Mouse (Mus musculus) kidney, embryonic 15.5 days (tissue): ENCODE results near the gene Slc5a11. TPM values are rescaled to one million over a fixed set of nuclear protein-coding genes. Genes with fewer than 3 reads are reported as not detected.

Experiments used
- ATAC-seq: fragments of 200-750 bp; cut with Nextera tagmentation; replicated peaks from 2 replicates; pipeline ENCODE4 v1.8.0; 2017; ENCODE audit warnings: moderate TSS enrichment; ENCODE audit not compliant: low FRiP score
- H3K27ac ChIP-seq: fragments of 300-500 bp; sonication (generic); 2 replicates; pipeline ENCODE4 v1.5.1; 2015; ENCODE audit warnings: mild to moderate bottlenecking, inconsistent platforms
- H3K27me3 ChIP-seq: fragments of 300-500 bp; sonication (generic); 2 replicates; pipeline ENCODE4 v1.6.1; 2015; ENCODE audit warnings: inconsistent platforms
- H3K36me3 ChIP-seq: fragments of 300-500 bp; sonication (generic); 2 replicates; pipeline ENCODE4 v1.6.1; 2015; ENCODE audit warnings: inconsistent platforms
- H3K4me1 ChIP-seq: fragments of 300-500 bp; sonication (generic); 2 replicates; pipeline ENCODE4 v1.6.1; 2015; ENCODE audit warnings: inconsistent platforms
- H3K4me2 ChIP-seq: fragments of 300-500 bp; sonication (generic); 2 replicates; pipeline ENCODE4 v1.6.1; 2015; ENCODE audit warnings: moderate library complexity, mild to moderate bottlenecking, inconsistent platforms
- H3K4me3 ChIP-seq: fragments of 300-500 bp; sonication (generic); replicated peaks from 2 replicates; pipeline ENCODE4 v1.5.1; 2015; ENCODE audit warnings: mild to moderate bottlenecking, inconsistent platforms
- H3K9ac ChIP-seq: fragments of 300-500 bp; sonication (generic); 2 replicates; pipeline ENCODE4 v1.6.1; 2015; ENCODE audit warnings: mild to moderate bottlenecking, inconsistent platforms
- H3K9me3 ChIP-seq: fragments of 300-500 bp; sonication (generic); replicated peaks from 2 replicates; pipeline ENCODE4 v1.6.1; 2016; ENCODE audit warnings: inconsistent platforms
- WGBS: fragments of 180-500 bp; shearing (Covaris S2); methylation state at CpG from one replicate; pipeline ENCODE4 v1.1.7; 2015; ENCODE audit warnings: mixed read lengths; 5-methylcytosine and 5-hydroxymethylcytosine counted together
- polyA plus RNA-seq: library from polyadenylated mRNA; unstranded; fragments of >200 nt; fragmentation: Nextera tagmentation; extraction: Ambion mirVana; gene quantifications from 2 replicates; pipeline ENCODE4 v1.2.1, GENCODE M21; 2015

The Slc5a11 gene
- polyA plus RNA-seq, 1 experiment from 2014 or later, result 3.1 TPM

DNA sequence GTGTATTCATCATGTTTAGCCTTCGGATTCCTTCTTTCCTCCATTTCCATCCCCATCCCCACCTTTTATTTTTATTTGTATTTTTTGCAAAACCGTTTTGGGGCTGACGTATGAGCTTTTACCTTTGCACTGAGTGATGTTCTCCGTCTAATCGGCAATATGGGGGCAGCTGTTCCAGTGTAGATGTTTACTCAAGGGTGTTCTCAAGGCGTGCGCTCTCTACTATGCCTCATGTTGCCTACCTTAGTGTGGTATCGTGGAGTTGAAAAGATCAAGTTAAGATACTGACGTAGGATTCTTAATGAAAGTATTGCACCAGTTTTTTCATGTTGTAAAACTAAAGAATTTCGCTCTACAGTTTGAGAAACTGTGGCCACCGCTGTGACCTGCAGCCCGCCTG lies 21.4 kb upstream of the Slc5a11 start:
- 91% methylated on average over 12 of the region's 12 CpGs for WGBS

GRCm38 (mm10) chr7:123194696-123195095 lies 19.9 kb upstream of the Slc5a11 start:
- WGBS, result 91% methylated on average over 8 of the region's 8 CpGs
- Histone ChIP-seq H3K9me3 (no peaks in the 10 kb centered on the region), H3K36me3 (peaks cover 64% of the 10 kb centered on the region)

More for the DNA sequence above, 21.4 kb upstream of the Slc5a11 start:
- Histone ChIP-seq H3K36me3 (peaks cover 79% of the 10 kb centered on the region), H3K4me3 (no peak overlapping the region), H3K27me3 (no peaks in the 10 kb centered on the region), H3K9ac (no peak overlapping the region), H3K9me3 (no peaks in the 10 kb centered on the region), H3K27ac (no peak overlapping the region), H3K4me2 (no peak overlapping the region), H3K4me1 (no peaks in the 10 kb centered on the region)
- no peak for ATAC-seq

GRCm38 (mm10) chr7:123196432-123196831 lies 18.1 kb upstream of the Slc5a11 start:
- no peak overlapping the region for H3K9ac ChIP-seq
- ATAC-seq, result no peak
- no peaks in the 10 kb centered on the region for H3K4me1 ChIP-seq
- H3K9me3 ChIP-seq, result no peaks in the 10 kb centered on the region
- H3K27ac ChIP-seq, result peak overlapping the region; percentile 22; the same call in 1 of the 2 replicates
- H3K27me3 ChIP-seq, result no peaks in the 10 kb centered on the region
- no peak overlapping the region for H3K4me2 ChIP-seq
- WGBS, result 82% methylated on average over 5 of the region's 5 CpGs
- peaks cover 47% of the 10 kb centered on the region for H3K36me3 ChIP-seq
- no peak overlapping the region for H3K4me3 ChIP-seq

More at GRCm38 (mm10) chr7:123194696-123195095, 19.9 kb upstream of the Slc5a11 start:
- no peak overlapping the region for H3K27ac ChIP-seq
- no peak overlapping the region for H3K9ac ChIP-seq
- H3K27me3 ChIP-seq, result no peaks in the 10 kb centered on the region
- H3K4me1 ChIP-seq, result no peaks in the 10 kb centered on the region
- H3K4me3 ChIP-seq, result no peak overlapping the region
- H3K4me2 ChIP-seq, result no peak overlapping the region
- ATAC-seq, result no peak

GRCm38 (mm10) chr7:123198695-123199094 lies 15.9 kb upstream of the Slc5a11 start:
- peaks cover 24% of the 10 kb centered on the region for H3K36me3 ChIP-seq
- peak overlapping the region; percentile 71 for H3K27ac ChIP-seq
- H3K9me3 ChIP-seq, result no peaks in the 10 kb centered on the region
- H3K9ac ChIP-seq, result no peak overlapping the region
- no peak overlapping the region for H3K4me3 ChIP-seq
- H3K4me1 ChIP-seq, result no peaks in the 10 kb centered on the region
- peak; percentile 69 for ATAC-seq
- no peaks in the 10 kb centered on the region for H3K27me3 ChIP-seq
- no peak overlapping the region for H3K4me2 ChIP-seq
- 44% methylated on average over 10 of the region's 10 CpGs for WGBS

GRCm38 (mm10) chr7:123199151-123199550 lies 15.4 kb upstream of the Slc5a11 start:
- H3K27me3 ChIP-seq, result no peaks in the 10 kb centered on the region
- H3K9me3 ChIP-seq, result no peaks in the 10 kb centered on the region
- 56% methylated on average over 3 of the region's 3 CpGs for WGBS
- H3K27ac ChIP-seq, result peak overlapping the region; percentile 71
- no peak overlapping the region for H3K4me3 ChIP-seq
- H3K36me3 ChIP-seq, result peaks cover 19% of the 10 kb centered on the region
- 0 out of 2 replicates have a peak, but pooled peaks have one; percentile 3 for ATAC-seq
- no peak overlapping the region for H3K4me2 ChIP-seq
- no peaks in the 10 kb centered on the region for H3K4me1 ChIP-seq
- H3K9ac ChIP-seq, result no peak overlapping the region

DNA sequence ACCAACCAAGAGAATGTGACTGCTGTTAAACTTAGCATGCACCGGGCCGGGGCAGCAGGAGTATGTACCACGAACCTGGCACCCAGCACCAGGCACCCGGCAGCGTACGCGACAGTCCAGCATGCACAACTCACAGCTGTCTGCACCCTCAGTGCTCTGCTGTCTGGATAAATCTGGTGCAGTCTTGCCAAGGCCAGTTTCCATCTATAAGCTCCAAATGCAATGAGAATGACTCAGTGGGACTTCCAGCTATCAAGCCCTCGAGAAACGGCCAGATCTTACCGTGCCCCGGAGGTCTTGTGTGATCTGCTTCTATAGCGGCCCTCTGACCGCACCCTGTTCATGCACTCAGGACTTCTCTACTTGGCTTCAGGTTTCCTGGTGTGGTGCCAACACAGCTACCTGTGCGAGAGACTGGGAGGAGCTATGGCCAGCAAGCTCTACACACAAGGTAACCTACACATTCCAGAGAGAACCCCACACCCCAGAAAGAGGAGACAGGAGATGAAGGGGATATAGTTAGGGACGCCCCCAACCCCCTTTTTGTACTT lies 14.8 kb upstream of the Slc5a11 start:
- Histone ChIP-seq H3K4me2 (no peak overlapping the region), H3K9ac (no peak overlapping the region), H3K4me3 (no peak overlapping the region), H3K27me3 (no peaks in the 10 kb centered on the region), H3K9me3 (no peaks in the 10 kb centered on the region), H3K27ac (peak overlapping the region; percentile 71; the same call in 1 of the 2 replicates), H3K4me1 (no peaks in the 10 kb centered on the region), H3K36me3 (peaks cover 14% of the 10 kb centered on the region)
- no peak for ATAC-seq
- WGBS, result 92% methylated on average over 15 of the region's 15 CpGs

GRCm38 (mm10) chr7:123200722-123201121 lies 13.9 kb upstream of the Slc5a11 start:
- H3K4me3 ChIP-seq, result no peak overlapping the region
- no peaks in the 10 kb centered on the region for H3K4me1 ChIP-seq
- no peaks in the 10 kb centered on the region for H3K27me3 ChIP-seq
- 80% methylated on average over 9 of the region's 9 CpGs for WGBS
- H3K27ac ChIP-seq, result no peak overlapping the region
- no peaks in the 10 kb centered on the region for H3K9me3 ChIP-seq
- H3K36me3 ChIP-seq, result peaks cover 4% of the 10 kb centered on the region
- H3K9ac ChIP-seq, result no peak overlapping the region
- ATAC-seq, result no peak
- H3K4me2 ChIP-seq, result no peak overlapping the region

GRCm38 (mm10) chr7:123205261-123205660 lies 9.3 kb upstream of the Slc5a11 start:
- H3K4me1 ChIP-seq, result peaks cover 18% of the 10 kb centered on the region
- no peak overlapping the region for H3K9ac ChIP-seq
- no peaks in the 10 kb centered on the region for H3K9me3 ChIP-seq
- H3K27ac ChIP-seq, result no peak overlapping the region
- no peaks in the 10 kb centered on the region for H3K36me3 ChIP-seq
- no peak overlapping the region for H3K4me2 ChIP-seq
- ATAC-seq, result no peak
- H3K4me3 ChIP-seq, result no peak overlapping the region
- 26% methylated on average over 14 of the region's 14 CpGs for WGBS
- no peaks in the 10 kb centered on the region for H3K27me3 ChIP-seq

DNA sequence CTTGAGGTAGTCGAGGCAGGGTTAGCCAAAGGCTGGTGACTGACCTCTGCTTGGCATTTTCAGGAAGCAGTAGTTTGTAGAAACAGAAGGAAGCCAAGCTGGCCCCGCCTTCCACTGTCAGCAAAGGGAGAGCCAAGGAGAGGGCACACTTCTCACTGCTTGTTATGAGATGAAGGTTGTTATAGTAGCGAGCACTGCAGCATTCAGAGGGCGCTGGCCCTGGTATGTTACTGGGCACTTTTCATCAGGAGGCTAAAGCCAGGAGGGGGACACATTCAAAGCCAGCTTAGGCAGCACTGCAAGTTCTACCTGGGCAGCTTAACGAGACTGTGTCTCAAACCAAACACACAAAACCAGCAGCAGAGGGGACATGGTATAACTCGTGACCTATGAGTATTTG lies 7.0 kb upstream of the Slc5a11 start:
- WGBS, result 68% methylated on average over 6 of the region's 6 CpGs
- Histone ChIP-seq H3K9me3 (no peaks in the 10 kb centered on the region), H3K36me3 (no peaks in the 10 kb centered on the region)

DNA sequence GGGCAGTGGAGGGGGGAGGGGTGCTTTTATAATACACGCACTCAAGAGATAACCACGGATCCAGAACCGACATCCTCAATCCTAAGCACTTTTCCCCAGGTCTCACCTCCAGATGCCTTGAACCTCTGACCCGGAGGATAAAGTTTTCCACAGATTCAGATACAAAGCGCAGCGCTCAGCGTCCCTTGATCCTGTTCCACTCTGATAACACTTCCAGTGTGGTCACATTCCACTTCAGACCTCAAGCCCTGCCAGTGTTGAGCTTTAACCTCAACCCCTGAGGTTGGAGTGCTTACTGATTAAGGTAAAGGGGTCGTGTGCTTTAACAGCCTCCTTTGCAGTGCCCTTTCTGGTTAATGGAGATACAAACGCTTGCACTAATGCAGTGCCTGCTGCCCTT lies 4.7 kb upstream of the Slc5a11 start:
- no peak overlapping the region for H3K4me2 ChIP-seq
- H3K9ac ChIP-seq, result 0 out of 2 replicates have a peak overlapping the region, but pooled peaks have one; percentile 10
- no peaks in the 10 kb centered on the region for H3K27me3 ChIP-seq
- H3K27ac ChIP-seq, result no peak overlapping the region
- H3K4me3 ChIP-seq, result no peak overlapping the region
- no peaks in the 10 kb centered on the region for H3K9me3 ChIP-seq
- peaks cover 28% of the 10 kb centered on the region for H3K4me1 ChIP-seq
- H3K36me3 ChIP-seq, result no peaks in the 10 kb centered on the region
- WGBS, result 56% methylated on average over 9 of the region's 9 CpGs
- no peak for ATAC-seq

More for the DNA sequence above, 7.0 kb upstream of the Slc5a11 start:
- Histone ChIP-seq H3K4me2 (no peak overlapping the region), H3K9ac (no peak overlapping the region), H3K4me1 (peaks cover 18% of the 10 kb centered on the region), H3K27me3 (no peaks in the 10 kb centered on the region), H3K4me3 (no peak overlapping the region), H3K27ac (no peak overlapping the region)
- ATAC-seq, result no peak

GRCm38 (mm10) chr7:123211461-123211860 lies 3.1 kb upstream of the Slc5a11 start:
- Histone ChIP-seq H3K36me3 (no peaks in the 10 kb centered on the region), H3K4me2 (no peak overlapping the region), H3K9me3 (no peaks in the 10 kb centered on the region), H3K27ac (no peak overlapping the region), H3K27me3 (no peaks in the 10 kb centered on the region), H3K9ac (no peak overlapping the region), H3K4me1 (peaks cover 31% of the 10 kb centered on the region), H3K4me3 (no peak overlapping the region)
- no peak for ATAC-seq
- 61% methylated on average over 5 of the region's 5 CpGs for WGBS

DNA sequence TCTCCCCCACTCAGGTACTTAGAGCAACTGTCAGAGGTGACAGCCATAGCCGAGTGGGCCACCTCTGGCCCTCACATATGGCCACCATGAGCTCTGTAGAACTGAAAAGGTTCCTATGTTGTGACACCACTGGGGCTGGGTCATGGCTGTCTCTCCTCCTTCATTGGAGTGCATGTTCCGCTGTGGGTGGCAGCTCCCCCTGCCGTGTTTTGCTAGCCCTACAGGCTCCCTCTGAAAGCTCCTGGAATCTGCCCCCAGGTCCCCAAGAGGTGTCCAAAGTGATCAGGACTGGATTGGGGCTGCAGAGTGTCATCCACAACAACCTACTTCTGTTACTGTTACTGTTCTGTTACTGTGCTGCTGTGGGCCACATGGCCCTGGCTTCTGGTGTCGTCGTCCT lies 2.3 kb upstream of the Slc5a11 start:
- no peaks in the 10 kb centered on the region for H3K36me3 ChIP-seq
- ATAC-seq, result no peak
- no peak overlapping the region for H3K27ac ChIP-seq
- no peak overlapping the region for H3K9ac ChIP-seq
- H3K27me3 ChIP-seq, result no peaks in the 10 kb centered on the region
- H3K4me2 ChIP-seq, result no peak overlapping the region
- H3K9me3 ChIP-seq, result no peaks in the 10 kb centered on the region
- peaks cover 24% of the 10 kb centered on the region for H3K4me1 ChIP-seq
- H3K4me3 ChIP-seq, result no peak overlapping the region
- 86% methylated on average over 5 of the region's 5 CpGs for WGBS

DNA sequence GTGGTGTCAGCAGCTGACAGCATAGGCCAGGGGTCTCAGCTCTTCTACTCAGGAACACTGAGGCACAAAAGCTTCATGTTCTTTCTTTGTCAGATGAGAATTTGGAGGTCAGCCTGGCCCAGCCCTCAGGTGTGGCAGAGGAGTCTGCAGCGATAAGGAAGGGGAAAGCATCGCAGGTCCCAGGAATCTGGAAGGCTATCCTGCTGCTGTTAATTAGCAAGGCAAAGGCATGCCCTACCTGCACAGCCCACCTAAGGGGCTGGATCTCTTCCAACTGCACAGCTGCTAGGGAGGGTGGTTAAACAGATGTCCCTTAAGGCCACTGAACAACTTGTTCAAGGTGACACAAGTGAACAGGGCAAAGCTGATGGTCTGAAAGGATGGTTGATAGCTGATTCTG lies 558 bp downstream of the Slc5a11 start:
- ATAC-seq, result no peak
- Histone ChIP-seq H3K4me3 (no peak overlapping the region), H3K9ac (no peak overlapping the region), H3K4me2 (no peak overlapping the region), H3K36me3 (no peaks in the 10 kb centered on the region), H3K27me3 (no peaks in the 10 kb centered on the region), H3K4me1 (peaks cover 20% of the 10 kb centered on the region), H3K9me3 (no peaks in the 10 kb centered on the region), H3K27ac (no peak overlapping the region)
- 81% methylated on average over 2 of the region's 2 CpGs for WGBS
